1 mouse cellular context compared by ENCODE assay signal in the genomic region with DNA sequence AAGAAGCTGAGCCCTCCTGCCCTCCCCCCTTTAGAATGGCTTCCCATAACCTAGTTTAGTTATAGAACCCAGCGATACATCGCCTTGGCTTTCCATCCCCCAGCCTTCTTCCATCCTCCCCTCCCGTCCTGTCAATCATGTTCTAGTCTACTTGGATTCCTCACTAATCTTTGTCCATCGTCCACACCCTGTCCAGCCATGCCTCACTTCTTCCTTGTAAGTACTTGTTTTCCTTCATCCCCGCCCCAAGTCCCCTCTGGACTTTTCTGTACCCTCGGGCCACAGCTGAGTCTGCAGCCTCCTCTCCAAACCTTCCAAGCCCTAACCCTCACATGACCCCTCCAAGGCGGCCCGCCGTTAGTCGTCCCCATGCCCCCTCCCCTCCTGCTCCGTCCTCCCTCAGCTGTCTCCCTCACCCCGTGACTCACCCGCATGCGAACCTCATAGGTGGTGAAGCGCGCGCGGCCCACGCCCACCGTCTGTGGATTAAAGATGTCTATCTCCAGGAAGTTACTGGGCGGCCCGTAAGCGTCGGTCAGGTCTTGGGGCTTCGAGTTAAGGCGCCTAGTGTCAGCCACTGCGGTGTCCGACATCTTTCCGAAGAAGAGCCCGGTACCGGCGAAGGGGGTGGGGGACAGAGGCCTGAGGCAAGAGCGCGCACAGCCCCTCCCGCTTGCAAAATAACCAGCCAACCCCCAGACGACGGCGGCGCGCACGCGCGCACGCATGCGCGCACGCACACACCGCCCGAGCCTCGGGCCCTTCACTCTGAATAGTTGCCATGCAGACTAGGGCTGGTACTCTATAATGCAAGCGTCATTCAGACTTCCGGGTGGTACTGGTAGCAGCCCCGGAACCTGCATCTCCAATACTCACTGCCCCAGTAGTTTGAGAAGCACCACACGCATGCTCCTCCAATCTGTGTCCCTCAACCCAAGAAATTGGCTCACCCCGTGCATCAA.
TF ChIP-seq lines count a peak whose summit lies in the region.

A gene (minus strand): TSS at position 730 of the 962 bp plus-strand sequence.

TF ChIP-seq in MEL, 35 proteins besides CTCF, POLR2A, EP300 and RAD21 (continued from another document):
- TF ChIP-seq TCF12 (IDR thresholded peaks at IDR 0.05; ENCODE audit: low read depth, low read length) (peak; percentile 37; the same call in 1 of the 2 replicates), CHD1 (IDR thresholded peaks at IDR 0.05; ENCODE audit: low read depth, low read length) (no peak), TBP (IDR thresholded peaks at IDR 0.05; ENCODE audit: low read depth, low read length) (peak; percentile 66; the same call in 1 of the 2 replicates), BHLHE40 (IDR thresholded peaks at IDR 0.05; ENCODE audit: borderline replicate concordance, low read depth, low read length) (no peak), GABPA (IDR thresholded peaks at IDR 0.05; ENCODE audit: low read depth, low read length) (no peak), ZNF384 (IDR thresholded peaks at IDR 0.05; ENCODE audit: low read depth, low read length) (no peak), UBTF (IDR thresholded peaks at IDR 0.05; ENCODE audit: borderline replicate concordance, insufficient read depth, low read depth, low read length) (no peak), ZKSCAN1 (IDR thresholded peaks at IDR 0.05; ENCODE audit: low read depth, low read length) (no peak), MYC (IDR thresholded peaks at IDR 0.05; ENCODE audit: low read depth, low read length) (peak; percentile 55; the same call in 1 of the 2 replicates)
TF ChIP-seq in MEL: peak in this region for 17.
